Mouse (Mus musculus) ES-Bruce4 (cell line): ENCODE measurements around the gene Ergic1.

Source experiments
- CTCF ChIP-seq: IDR thresholded peaks from one replicate; pipeline ENCODE4 v1.8.1; 2011; ENCODE audit warnings: low read depth, low read length
- EP300 ChIP-seq: IDR thresholded peaks from 2 replicates; pipeline ENCODE4 v1.6.1; 2011; ENCODE audit warnings: low read depth, low read length; ENCODE audit not compliant: insufficient read depth
- POLR2A ChIP-seq: IDR thresholded peaks from one replicate; pipeline ENCODE4 v1.8.1; 2011; ENCODE audit warnings: low read length; ENCODE audit not compliant: insufficient read depth

GRCm38 (mm10) chr17:26512961-26513360 lies 48.3 kb upstream of the Ergic1 start:
- no peak for TF ChIP-seq CTCF
- no peak for TF ChIP-seq POLR2A
- no peak for TF ChIP-seq EP300
